Mouse (Mus musculus) B cell, adult 2 months (primary cell): ENCODE data around the gene Fuca2.

Experiments
- DNase-seq, 2 experiments: peaks; one replicate each; pipeline ENCODE4 v3.0.0; 2022

Gene Fuca2

GRCm38 (mm10) chr10:13534751-13535150 is 35.4 kb downstream of the Fuca2 start:
- DNase-seq = no peak

- DNase-seq = no peak
Observed at GRCm38 (mm10) chr10:13536706-13537105, 37.4 kb downstream of the Fuca2 start.

DNA sequence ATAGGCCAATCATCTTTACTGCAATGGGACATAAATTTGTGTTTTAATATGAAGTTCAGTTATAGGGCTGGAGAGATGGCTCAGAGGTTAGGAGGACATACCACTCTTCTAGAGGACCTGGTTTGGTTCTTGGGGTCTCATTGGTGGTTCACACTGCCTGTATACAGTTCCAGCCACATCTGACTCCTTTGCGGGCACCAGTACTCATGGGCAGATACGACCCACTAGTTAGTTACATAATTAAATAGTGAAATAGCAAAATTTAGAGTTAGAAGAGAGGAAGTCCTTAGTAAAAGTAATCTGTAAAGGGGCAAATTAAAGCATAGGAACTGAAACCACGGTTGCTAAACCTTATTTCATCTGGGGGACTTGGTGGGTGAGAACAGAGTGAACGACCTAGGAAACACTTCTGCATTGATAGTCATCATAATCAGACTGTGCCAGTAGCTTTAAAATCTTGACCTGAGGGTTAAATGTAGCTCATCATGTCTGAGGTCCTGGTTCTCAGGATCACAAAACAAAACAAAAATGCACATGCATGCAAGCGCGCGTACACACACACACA is 40.5 kb downstream of the Fuca2 start:
- no peak for DNase-seq

DNA sequence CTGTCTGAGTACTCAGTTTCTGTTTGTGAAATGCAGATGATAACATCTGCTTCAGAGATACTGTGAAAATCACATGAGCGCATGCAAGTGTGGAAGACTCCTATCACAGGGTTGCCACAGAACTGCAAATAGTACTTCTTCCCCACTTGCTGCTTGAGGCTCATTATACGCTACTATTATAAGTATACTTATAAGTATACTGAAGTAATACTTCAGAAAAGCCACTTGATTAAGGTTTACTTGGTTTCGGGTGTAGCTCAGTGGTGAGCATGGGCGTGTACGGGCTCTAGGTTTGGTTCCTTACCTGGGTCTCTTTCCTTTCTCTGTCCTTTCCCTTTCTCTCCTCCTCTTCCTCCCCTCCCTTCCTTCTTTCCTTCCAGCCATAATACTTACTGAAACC is 42.4 kb downstream of the Fuca2 start:
- no peak for DNase-seq

- peak; percentile 94 to 95 for DNase-seq
Observed at GRCm38 (mm10) chr10:13552646-13553497, 53.5 kb downstream of the Fuca2 start, which contains the start of the genes Adat2 and Pex3. TSS of gene Adat2 (plus strand) at chr10:13552894. TSS of gene Pex3 (minus strand) at chr10:13553142.

- DNase-seq = no peak
Observed at GRCm38 (mm10) chr10:13553498-13553985, 54.2 kb downstream of the Fuca2 start.

GRCm38 (mm10) chr10:13554316-13554715 is 55.0 kb downstream of the Fuca2 start:
- DNase-seq = no peak

GRCm38 (mm10) chr10:13560014-13560674 is 60.8 kb downstream of the Fuca2 start:
- DNase-seq = no peak

- peak; percentile 72 to 77 for DNase-seq
Observed at GRCm38 (mm10) chr10:13564364-13565079, 65.2 kb downstream of the Fuca2 start.

DNA sequence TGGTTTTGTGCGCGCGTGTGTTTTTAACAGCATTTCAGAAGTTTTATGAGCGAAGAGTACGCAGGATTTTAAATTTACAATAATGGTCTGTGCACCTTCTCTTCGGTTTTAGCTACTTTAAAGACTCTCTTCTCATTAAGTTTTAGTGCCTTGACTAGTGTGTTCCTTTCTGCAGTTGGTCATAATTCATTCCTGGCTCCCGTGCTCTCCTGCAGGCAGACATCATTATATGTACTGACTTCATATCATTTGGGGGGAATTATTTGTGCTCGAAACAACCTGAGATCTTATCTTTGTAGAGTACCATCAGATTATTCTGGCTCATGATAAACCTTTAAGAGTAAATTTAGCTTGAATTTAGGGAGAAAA is 65.7 kb downstream of the Fuca2 start:
- DNase-seq = no peak

DNA sequence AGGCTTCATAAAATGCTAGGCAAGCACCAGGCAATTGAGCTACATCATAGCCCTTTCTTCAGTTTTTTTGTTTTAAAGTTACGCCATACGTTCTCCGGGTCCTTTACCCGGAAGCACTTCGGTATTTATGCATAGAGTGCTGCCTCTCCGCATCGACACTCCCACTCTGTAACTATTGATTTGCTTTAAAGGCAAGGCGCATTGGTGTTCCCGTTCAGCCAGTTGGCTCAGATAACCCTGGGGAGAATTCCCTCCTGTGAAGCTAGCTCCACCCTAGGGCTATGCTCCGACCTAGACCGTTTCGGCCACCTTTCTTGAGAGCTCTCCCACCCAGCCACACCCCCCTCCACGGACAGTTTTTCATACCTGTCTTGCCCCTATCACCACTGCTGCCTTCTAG is 67.1 kb downstream of the Fuca2 start:
- no peak for DNase-seq
